Mouse (Mus musculus) embryonic facial prominence, embryonic 13.5 days (tissue): ENCODE measurements at regions not wholly inside any gene's neighbourhood (a gene's known extent, or its start where the extent isn't known, plus 50 kb on each side); places are given as distances from the start of the nearest gene placed in this dataset.

Experiments used
- ATAC-seq: fragments of 200-750 bp; cut with Nextera tagmentation; 2 replicates; pipeline ENCODE4 v1.8.0; 2017; ENCODE audit warnings: low read depth; ENCODE audit not compliant: insufficient number of reproducible peaks, insufficient read depth, low FRiP score, low TSS enrichment
- H3K27ac ChIP-seq: fragments of 300-500 bp; sonication (generic); 2 replicates; pipeline ENCODE4 v1.5.1; 2015; ENCODE audit warnings: moderate library complexity, mild to moderate bottlenecking, inconsistent platforms
- H3K27me3 ChIP-seq: fragments of 300-500 bp; sonication (generic); 2 replicates; pipeline ENCODE4 v1.6.1; 2015; ENCODE audit warnings: mild to moderate bottlenecking, inconsistent platforms
- H3K36me3 ChIP-seq: fragments of 300-500 bp; sonication (generic); 2 replicates; pipeline ENCODE4 v1.6.1; 2015; ENCODE audit warnings: mild to moderate bottlenecking, inconsistent platforms
- H3K4me1 ChIP-seq: fragments of 300-500 bp; sonication (generic); 2 replicates; pipeline ENCODE4 v1.6.1; 2015; ENCODE audit warnings: inconsistent platforms
- H3K4me2 ChIP-seq: fragments of 300-500 bp; sonication (generic); 2 replicates; pipeline ENCODE4 v1.6.1; 2015; ENCODE audit warnings: moderate library complexity, mild to moderate bottlenecking, inconsistent platforms
- H3K4me3 ChIP-seq: fragments of 300-500 bp; sonication (generic); 2 replicates; pipeline ENCODE4 v1.5.1; 2015; ENCODE audit warnings: mild to moderate bottlenecking, inconsistent platforms
- H3K9ac ChIP-seq: fragments of 300-500 bp; sonication (generic); 2 replicates; pipeline ENCODE4 v1.6.1; 2015; ENCODE audit warnings: mild to moderate bottlenecking, inconsistent platforms
- H3K9me3 ChIP-seq: fragments of 300-500 bp; sonication (generic); 2 replicates; pipeline ENCODE4 v1.6.1; 2016; ENCODE audit warnings: inconsistent platforms
- WGBS: fragments of 180-500 bp; shearing (Covaris S2); methylation state at CpG from one replicate; pipeline ENCODE4 v1.1.7; 2015; ENCODE audit warnings: mixed read lengths; 5-methylcytosine and 5-hydroxymethylcytosine counted together

GRCm38 (mm10) chr3:129131140-129131539 lies 68.5 kb upstream of the Pitx2 start:
- 49% methylated on average over 8 of the region's 8 CpGs for WGBS

GRCm38 (mm10) chr3:129131877-129132433 lies 67.7 kb upstream of the Pitx2 start:
- Histone ChIP-seq H3K4me2 (no peak overlapping the region), H3K4me3 (no peak overlapping the region), H3K27me3 (no peaks in the 10 kb centered on the region), H3K36me3 (no peaks in the 10 kb centered on the region), H3K9ac (no peak overlapping the region), H3K27ac (no peak overlapping the region), H3K4me1 (no peaks in the 10 kb centered on the region), H3K9me3 (no peaks in the 10 kb centered on the region)
- 44% methylated on average over 6 of the region's 6 CpGs for WGBS
- ATAC-seq, result no peak

More at GRCm38 (mm10) chr3:129131140-129131539, 68.5 kb upstream of the Pitx2 start:
- H3K9me3 ChIP-seq, result no peaks in the 10 kb centered on the region
- no peak overlapping the region for H3K27ac ChIP-seq
- no peaks in the 10 kb centered on the region for H3K36me3 ChIP-seq
- ATAC-seq, result no peak
- H3K4me2 ChIP-seq, result no peak overlapping the region
- H3K9ac ChIP-seq, result no peak overlapping the region
- H3K4me1 ChIP-seq, result no peaks in the 10 kb centered on the region
- H3K27me3 ChIP-seq, result no peaks in the 10 kb centered on the region
- H3K4me3 ChIP-seq, result no peak overlapping the region
